Mouse (Mus musculus) macrophage (primary cell): ENCODE results near the gene Etv4. TPM values are rescaled to one million over a fixed set of nuclear protein-coding genes. Genes with fewer than 3 reads are reported as not detected.

Source experiments
- polyA plus RNA-seq: library from polyadenylated mRNA; stranded (reverse); fragments of 250-400 nt; gene quantifications from 3 replicates; pipeline ENCODE4 v1.2.4, GENCODE M21; 2018; ENCODE audit warnings: inconsistent platforms

The Etv4 gene
- polyA plus RNA-seq, 1 experiment from 2014 or later = not detected

Other genes starting within 250 kb of the Etv4 start
- 0.61 to 7.7 TPM (median 2.1 TPM) in 3 replicates for gene Brca1, start 233.4 kb downstream of the Etv4 start, polyA plus RNA-seq
- 57.2 to 95.2 TPM (median 88.0 TPM) in 3 replicates for gene Nbr1, start 233.2 kb downstream of the Etv4 start, polyA plus RNA-seq
- gene Tmem106a, start 203.1 kb downstream of the Etv4 start, polyA plus RNA-seq = 374 to 580 TPM (median 389 TPM) in 3 replicates
- gene Gm11634, start 186.1 kb downstream of the Etv4 start, polyA plus RNA-seq = not detected in 3 replicates
- gene Rdm1, start 158.2 kb downstream of the Etv4 start, polyA plus RNA-seq = 3.7 to 12.9 TPM (median 6.8 TPM) in 3 replicates
- gene Arl4d, start 119.8 kb downstream of the Etv4 start, polyA plus RNA-seq = 1.9 to 2.8 TPM (median 2.1 TPM) in 3 replicates
- 21.4 to 28.8 TPM (median 28.5 TPM) in 3 replicates for gene Dhx8, start 52.5 kb downstream of the Etv4 start, polyA plus RNA-seq
- gene Meox1, start 109.0 kb upstream of the Etv4 start, polyA plus RNA-seq = not detected in 3 replicates
- not detected in 3 replicates for gene Sost, start 181.6 kb upstream of the Etv4 start, polyA plus RNA-seq
- not detected in 3 replicates for gene Cfap97d1, start 198.9 kb upstream of the Etv4 start, polyA plus RNA-seq
- 119 to 143 TPM (median 138 TPM) in 3 replicates for gene Dusp3, start 201.6 kb upstream of the Etv4 start, polyA plus RNA-seq
- not detected in 3 replicates for gene Mpp3, start 243.1 kb upstream of the Etv4 start, polyA plus RNA-seq